Mouse (Mus musculus) adrenal gland, postnatal 14 days (tissue): Measurements from ENCODE around the gene Pdilt. TPM values are rescaled to one million over a fixed set of nuclear protein-coding genes. Genes with fewer than 3 reads are reported as not detected.
A peak's percentile ranks its signal among the peaks of the same experiment; 100 is the strongest.

ENCODE experiments used
- DNase-seq: peaks from one replicate; pipeline ENCODE4 v3.0.0; 2021; ENCODE audit warnings: mixed read lengths
- total RNA-seq: library from RNA; stranded (reverse); gene quantifications from 2 replicates; pipeline ENCODE4 v1.2.3, GENCODE M21; 2021

The Pdilt gene
- total RNA-seq, 1 experiment from 2014 or later = 0.44 TPM

DNA sequence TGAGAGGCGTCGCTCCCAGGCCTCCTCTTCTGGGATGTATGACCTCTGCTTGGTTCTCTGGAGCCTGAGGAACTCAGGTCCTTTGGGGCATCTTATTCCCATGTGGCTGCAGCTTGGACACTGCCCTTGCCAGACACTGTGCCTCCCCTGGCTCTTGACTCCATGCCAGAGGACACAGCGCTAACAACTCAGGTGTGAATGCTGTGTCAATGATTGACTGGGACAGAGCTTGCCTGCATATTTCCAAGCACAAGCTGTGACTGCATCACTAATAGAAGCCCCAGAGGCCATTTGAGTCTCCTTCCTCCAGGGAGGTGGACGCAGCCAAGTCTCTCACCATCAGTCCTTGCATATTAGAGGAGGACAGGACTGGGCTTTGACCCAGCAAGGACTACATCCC, 12.1 kb downstream of the Pdilt start:
- DNase-seq = no peak

DNA sequence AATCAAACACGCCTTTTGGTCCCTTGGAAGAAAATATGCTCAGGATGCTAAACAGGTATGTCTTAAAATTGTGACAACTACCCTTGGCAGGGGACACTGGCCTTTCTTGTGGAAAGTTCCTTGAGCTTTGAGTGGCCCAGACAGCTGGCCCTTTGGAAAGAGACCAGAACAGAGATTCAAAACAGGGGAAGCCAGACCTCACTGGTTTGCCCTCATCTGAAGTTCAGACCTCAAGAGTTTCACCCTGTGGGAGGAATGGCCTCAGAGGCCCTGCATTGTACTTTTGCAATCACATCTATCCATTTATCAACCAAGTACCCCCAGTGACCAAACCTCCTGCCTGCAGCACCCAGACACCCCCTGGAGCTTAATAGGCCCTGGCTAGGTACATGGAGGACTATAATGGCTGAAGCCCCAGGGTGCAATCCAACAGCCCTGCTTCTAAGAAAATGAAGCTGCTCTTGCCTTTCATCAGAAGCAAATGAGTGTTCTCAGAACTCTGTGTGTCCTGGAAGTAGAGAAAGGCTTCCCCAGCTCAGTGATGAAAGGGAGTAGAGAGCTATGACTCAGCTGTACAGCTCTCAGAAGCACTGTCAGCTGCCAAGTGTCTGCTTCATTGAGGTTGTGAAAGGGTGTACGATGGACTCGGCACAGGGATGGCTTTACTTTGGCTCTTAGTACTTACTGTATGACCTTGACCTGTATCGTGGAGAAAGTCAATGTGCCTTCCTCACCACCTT, 33.1 kb downstream of the Pdilt start:
- peak; percentile 10 for DNase-seq

DNA sequence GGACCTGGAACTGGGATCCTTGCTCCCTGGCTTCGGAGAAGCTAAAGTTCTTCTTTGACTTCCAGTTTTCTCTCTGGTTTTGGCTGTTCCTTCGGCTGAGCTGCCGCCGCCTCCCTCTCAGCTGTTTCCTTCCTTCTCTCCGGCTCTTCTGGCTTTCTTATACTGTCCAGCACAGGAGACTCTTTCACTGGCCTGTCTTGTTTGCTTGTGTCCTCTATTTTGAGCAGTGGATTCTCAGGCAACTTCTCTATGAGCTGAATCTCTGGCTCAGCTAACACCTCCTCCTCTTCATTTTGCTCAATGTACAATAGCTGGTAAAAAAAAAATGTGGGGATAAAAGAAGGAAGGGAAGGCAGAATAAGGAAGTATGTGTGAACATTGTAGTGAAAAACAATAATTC, 36.6 kb downstream of the Pdilt start:
- no peak for DNase-seq

DNA sequence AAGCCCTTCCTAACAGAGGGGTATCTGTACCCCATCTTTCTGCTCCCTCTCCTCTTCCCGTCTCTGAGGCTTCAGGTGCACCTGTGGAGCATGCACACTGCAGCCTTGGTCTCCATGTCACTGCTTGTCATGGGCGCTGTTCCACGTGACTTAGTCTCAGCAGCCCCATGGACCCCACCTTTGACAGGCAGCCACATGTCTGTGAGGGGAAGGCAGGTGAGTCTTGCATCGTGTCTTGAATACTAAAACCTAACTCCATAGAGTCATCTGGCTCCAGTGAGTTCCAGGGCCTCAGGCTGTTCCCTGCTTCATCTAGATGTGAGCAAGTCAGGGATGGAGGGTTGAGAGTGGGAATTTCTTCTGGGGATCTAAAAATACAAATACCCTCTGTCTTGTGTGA, 39.1 kb downstream of the Pdilt start:
- DNase-seq = no peak

DNA sequence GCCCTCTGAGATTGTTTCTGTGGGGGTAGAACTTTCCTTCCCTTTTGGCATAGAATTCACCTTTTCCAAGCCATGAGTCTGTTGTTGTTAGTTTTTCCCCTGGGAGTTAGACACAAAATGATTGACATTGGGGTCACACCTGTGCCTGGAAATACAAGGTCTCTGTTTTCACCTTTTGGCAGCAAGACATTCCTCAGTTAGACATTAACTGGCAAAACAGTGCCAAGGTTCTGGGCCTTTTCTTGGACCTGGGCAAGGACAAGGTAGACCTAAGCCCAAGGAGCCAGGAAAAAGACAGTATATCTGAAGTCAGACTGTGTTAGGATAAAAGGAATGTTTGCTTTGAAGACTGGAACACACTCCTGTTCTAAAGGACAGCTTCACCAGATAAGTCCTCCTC, 44.0 kb downstream of the Pdilt start, which contains the start of gene Umod:
TSS of gene Umod (minus strand) at position 27 of the 400 bp plus-strand sequence.
- no peak for DNase-seq

DNA sequence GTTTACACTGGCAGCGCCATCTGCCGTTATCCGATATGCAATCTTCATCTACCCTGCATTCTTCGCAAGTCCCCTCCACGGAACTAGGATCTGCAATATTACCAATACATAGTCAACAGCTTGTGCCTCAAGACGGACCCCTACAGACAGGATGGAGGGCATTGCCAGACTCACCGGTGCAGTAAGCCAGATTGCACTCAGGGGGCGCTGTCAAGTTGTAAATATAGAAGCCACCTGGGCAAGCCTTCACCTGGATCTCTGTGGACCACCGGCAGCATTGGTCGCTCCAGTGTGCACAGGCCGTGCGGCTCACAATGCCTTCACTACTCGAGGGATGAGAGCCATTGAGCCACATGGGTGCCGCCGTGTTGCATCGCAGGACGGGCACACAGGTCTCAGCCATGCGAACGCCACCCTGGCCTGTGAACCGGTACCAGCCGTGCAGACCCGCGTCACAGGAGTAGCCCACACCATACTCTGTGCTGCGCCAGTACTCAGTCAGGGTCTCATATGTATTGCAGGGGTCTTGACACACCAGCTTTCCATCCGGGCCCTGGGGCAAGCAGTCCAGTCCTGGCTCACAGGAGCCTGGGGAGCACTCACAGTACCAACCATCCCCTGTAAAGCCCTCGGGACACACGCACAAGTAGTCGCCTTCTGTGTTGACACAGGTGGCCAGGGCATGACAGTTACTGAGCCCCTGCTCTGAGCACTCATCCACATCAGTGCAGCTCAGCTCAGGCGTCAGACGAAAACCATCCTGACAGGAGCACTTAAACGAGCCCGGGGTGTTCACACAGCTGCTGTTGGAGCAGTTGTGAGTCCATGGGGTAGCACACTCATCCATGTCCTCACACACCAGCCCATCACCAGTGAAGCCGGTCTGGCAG, 46.5 kb downstream of the Pdilt start:
- DNase-seq = no peak

DNA sequence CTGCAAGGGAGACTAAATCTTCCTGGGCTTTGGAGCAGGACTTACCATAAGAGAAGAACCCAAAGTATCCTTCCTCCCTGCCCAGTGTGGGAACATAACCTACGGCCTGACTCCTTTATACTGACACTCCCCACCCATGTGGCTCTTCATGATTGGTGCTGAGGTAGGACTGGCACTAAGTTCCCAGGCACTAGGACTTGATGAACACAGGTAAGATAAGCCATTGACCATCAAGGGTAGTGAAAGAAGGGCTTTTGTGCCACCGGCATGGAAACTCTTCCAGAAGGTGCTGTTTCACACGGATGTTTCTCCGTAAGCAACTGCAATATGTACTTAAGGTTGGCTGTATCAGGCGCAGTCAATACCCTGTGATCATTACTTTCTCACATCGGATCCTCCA, 64.1 kb downstream of the Pdilt start, which contains the start of gene Gp2:
TSS of gene Gp2 (minus strand) at position 101 of the 400 bp plus-strand sequence.
- no peak for DNase-seq

DNA sequence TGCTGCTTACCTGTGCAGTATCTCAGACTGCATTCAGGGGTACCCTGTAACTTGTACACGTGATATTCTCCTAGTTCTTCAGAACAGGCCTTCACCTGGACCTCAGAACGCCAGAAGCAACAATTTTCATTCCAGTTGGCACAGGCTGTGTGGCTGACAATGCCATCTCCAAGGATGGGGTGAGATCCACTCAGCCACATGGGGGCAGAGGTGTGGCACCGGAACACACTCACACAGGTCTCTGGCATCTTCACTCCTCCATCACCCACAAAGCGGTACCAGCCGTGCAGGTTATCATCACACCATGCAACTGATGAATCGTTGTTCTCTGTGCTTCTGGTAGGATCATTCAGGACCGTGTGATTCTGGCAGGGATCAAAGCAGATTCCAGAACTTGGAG, 69.1 kb downstream of the Pdilt start:
- DNase-seq = no peak

DNA sequence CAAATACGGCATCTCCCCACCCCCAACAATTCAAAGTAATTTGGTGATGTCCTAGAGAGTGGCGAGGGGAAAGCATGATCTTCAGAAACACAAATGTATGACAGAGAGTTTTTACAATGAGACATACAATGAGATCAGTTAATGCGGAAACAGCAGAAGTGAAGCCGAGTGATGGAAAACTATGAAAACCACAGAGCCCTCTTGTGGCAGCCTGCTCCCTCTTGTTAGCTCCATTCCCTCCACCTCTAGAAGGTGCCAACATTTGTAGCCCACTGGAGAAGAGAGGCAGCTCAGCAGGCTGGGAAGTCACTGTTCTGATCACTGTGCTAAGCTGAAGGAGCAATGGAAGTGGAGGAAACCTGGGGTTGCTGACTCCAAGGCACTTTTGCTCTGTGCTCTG, 79.4 kb downstream of the Pdilt start:
- no peak for DNase-seq

DNA sequence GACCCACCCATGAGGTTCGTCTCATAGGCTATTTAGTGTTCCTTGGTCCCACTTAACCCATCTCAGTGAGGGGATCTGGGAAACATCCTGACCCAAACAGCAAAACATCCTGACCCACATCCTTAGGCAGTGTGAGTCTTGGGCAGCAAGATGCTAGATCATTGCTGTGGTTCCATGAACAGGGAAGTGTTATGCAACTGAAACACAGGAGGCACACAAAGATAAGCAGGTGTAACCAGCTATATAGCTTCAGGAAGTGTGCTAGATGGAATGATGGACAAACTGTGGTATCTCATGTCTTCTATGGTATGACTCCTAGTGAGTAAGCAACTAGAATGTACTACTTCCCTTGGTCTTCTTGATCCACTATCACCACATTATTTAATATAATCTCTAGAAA, 81.4 kb downstream of the Pdilt start:
- no peak for DNase-seq

Other genes starting within 250 kb of the Pdilt start
- not detected in 2 replicates for gene Gp2, start 64.2 kb downstream of the Pdilt start, total RNA-seq
- gene Umod, start 44.2 kb downstream of the Pdilt start, total RNA-seq = not detected in 2 replicates
- gene Acsm5, start 4.0 kb downstream of the Pdilt start, total RNA-seq = 4.6 and 11.0 TPM in 2 replicates
- not detected in 2 replicates for gene Acsm2, start 30.9 kb upstream of the Pdilt start, total RNA-seq
- gene Acsm1, start 83.5 kb upstream of the Pdilt start, total RNA-seq = 0.34 and 14.4 TPM in 2 replicates
- gene Acsm4, start 166.5 kb upstream of the Pdilt start, total RNA-seq = not detected in 2 replicates
- 34.4 and 36.7 TPM in 2 replicates for gene Thumpd1, start 197.3 kb upstream of the Pdilt start, total RNA-seq
- gene Acsm3, start 237.4 kb upstream of the Pdilt start, total RNA-seq = 52.8 and 59.7 TPM in 2 replicates